Mouse (Mus musculus) myocyte (in vitro differentiated cells): ENCODE measurements around the gene Mfap2.

Experiments used
- E2F4 ChIP-seq: IDR thresholded peaks from one replicate; pipeline ENCODE4 v1.6.1; 2011; ENCODE audit warnings: mild to moderate bottlenecking, control low read depth, moderate library complexity; ENCODE audit not compliant: insufficient read depth
- MAX ChIP-seq: IDR thresholded peaks from one replicate; pipeline ENCODE4 v1.6.1; 2011; ENCODE audit warnings: low read depth, mild to moderate bottlenecking, control low read depth
- MYOD1 ChIP-seq, 3 experiments: IDR thresholded peaks; one replicate each; pipeline ENCODE4 v1.6.1; 2011; ENCODE audit warnings: control low read depth in 2 of 3, low read depth in 2 of 3, mild to moderate bottlenecking in 2 of 3, moderate library complexity in 1 of 3; ENCODE audit not compliant: insufficient read length in 2 of 3, control insufficient read depth in 1 of 3
- POLR2A ChIP-seq: IDR thresholded peaks from one replicate; pipeline ENCODE4 v1.6.1; 2011; ENCODE audit warnings: low read depth, mild to moderate bottlenecking, control low read depth, moderate library complexity; ENCODE audit not compliant: insufficient read length
- SRF ChIP-seq: IDR thresholded peaks from one replicate; pipeline ENCODE4 v1.6.1; 2011; ENCODE audit warnings: low read depth; ENCODE audit not compliant: control insufficient read depth, insufficient read length
- TCF3 ChIP-seq: IDR thresholded peaks from one replicate; pipeline ENCODE4 v1.6.1; 2011; ENCODE audit warnings: low read depth, control low read depth; ENCODE audit not compliant: insufficient read length
- USF1 ChIP-seq: IDR thresholded peaks from one replicate; pipeline ENCODE4 v1.6.1; 2011; ENCODE audit warnings: low read depth, mild to moderate bottlenecking, control low read depth, moderate library complexity

GRCm38 (mm10) chr4:140988706-140989290, 21.4 kb upstream of the Mfap2 start:
- no peak for TF ChIP-seq POLR2A
- no peak for TF ChIP-seq TCF3
- no peak for TF ChIP-seq USF1
- no peak for TF ChIP-seq MYOD1 (IDR thresholded peaks at IDR 0.05; ENCODE audit: control insufficient read depth in 1 of 3, insufficient read length in 2 of 3, low read depth in 2 of 3)
- no peak for TF ChIP-seq E2F4
- TF ChIP-seq MAX, result no peak
- TF ChIP-seq SRF, result no peak
